Mouse (Mus musculus): ENCODE data around the gene Dhx58.

- TF ChIP-seq CTCF (IDR thresholded peaks at IDR 0.05; ENCODE audit: low read depth) (no peak), EP300 (IDR thresholded peaks at IDR 0.05; ENCODE audit: low read depth) (no peak)
Measured at GRCm38 (mm10) chr11:100735134-100735865, 31.2 kb upstream of the Dhx58 start.

Data from liver, postnatal 0 days (tissue).